Mouse (Mus musculus) lung, postnatal 14 days (tissue): ENCODE measurements around the gene Coro6.

ENCODE experiments used
- DNase-seq: peaks from one replicate; pipeline ENCODE4 v3.0.0; 2021

Gene Coro6

DNA sequence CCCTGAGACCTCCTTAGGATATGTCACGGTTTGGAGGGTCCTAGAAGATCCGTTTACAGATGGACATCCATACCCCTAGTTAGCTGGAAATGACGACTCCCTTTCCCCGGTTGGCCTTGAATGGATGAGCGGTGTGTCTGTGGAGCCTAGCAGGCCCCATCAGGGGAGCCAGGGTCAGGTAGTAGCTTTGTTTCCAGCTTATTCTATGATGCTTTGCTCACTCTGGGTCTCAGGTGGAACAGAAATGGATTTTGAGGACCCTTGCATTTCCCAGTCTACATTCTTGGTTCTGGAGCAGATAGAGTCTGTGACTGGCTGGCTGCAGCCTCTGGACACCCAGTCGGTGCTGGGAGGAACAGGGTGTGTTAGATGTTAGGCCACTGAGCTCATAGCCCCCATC is 32.6 kb downstream of the Coro6 start:
- DNase-seq, result no peak

DNA sequence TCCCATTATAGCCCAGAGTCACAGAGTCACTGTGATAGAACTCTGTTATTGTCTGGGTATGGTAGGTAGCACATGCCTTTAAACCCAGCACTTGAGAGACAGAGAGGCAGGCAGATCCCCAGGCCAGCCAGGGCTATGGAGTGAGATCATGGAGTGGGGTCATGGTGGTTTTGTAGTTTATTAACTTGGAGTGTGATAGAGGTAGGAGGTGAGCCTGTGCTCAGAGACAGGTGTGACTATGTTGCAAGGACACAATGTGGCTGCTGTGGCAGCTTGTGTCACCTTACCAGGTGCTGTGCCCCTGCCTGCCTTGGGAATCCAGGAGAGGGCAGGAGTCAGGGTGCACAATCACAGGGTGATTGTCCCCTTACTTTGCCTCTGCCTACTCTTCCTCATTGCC is 33.3 kb downstream of the Coro6 start:
- DNase-seq, result no peak

DNA sequence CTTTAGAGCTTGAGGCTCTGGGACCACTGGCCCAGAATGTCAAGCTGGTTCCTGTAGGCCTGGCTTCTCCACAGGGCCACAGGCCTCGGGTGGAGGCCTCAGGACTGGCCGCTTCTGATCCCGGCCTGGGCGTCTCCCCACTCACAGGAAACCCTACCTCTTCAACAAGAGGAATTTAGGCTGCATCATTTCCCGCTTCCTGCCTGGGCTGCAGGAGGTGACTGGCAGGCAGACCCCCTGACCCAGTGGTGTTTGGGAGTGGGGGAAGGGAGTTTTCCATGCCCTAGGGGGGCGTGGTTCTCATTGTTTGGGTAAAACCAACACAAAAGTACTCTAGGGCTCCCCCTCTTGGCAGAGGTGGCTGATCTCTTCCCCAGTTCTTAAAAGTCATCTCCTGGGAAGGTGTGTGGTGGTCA is 35.1 kb downstream of the Coro6 start:
- peak; percentile 88 for DNase-seq

DNA sequence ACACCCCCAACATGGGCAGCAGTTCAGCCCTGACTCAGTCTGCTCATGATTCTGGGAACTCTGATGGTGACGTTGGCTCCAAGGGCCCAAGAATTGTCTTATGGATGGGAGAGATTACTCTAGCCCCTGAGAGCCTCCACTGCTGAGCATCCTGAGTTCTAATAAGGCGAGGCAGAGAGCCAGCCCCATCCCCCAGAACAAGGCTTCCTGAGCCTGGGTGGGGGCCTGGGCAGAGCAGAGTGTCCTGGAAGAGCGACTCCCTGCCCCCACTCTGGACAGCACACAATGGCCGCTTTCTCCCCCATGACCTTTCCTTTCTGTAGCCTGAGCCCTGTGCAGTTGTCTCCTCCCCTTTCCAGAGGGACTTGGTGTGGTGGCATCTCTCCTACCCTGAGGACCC is 35.6 kb downstream of the Coro6 start:
- peak; percentile 57 for DNase-seq

DNA sequence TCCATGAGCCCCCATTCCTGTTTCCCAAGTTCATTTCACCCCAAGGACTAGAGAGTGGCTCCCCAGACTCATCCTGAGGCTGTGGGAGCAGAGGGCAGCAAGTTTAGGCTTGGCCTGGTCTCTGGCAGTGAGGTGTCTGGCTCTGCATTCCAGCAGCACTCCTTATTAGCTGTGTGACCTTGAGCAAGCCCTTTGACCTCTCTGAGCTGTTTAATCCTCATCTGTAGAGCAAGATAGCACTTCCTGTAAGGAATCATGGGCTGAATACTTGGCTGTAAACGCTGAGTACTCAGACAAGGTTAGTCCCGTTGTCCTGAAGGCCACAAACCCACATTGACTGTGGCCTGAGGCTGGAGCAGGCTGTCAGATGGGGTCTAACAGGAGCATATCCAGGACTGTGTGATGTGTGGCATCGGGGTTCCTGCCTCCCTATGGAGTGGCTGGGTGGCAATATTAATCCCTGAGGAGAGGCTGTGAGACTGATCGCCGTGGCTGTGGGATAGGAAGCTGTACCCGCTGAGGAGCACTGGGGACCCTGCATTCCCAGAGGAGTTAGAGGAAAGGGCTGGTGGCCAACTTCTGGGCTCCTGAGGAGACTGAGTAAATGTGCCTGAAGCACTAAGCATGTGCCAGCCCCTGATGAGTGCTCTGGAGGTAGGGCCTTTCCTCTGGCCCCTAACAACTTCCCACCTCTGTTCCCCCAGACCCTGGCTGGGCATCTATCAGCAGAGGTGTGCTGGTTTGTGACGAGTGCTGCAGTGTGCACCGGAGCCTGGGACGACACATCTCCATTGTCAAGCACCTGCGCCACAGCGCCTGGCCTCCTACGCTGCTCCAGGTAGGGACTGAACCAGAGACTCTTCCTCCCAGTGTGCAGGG is 36.3 kb downstream of the Coro6 start:
- no peak for DNase-seq

DNA sequence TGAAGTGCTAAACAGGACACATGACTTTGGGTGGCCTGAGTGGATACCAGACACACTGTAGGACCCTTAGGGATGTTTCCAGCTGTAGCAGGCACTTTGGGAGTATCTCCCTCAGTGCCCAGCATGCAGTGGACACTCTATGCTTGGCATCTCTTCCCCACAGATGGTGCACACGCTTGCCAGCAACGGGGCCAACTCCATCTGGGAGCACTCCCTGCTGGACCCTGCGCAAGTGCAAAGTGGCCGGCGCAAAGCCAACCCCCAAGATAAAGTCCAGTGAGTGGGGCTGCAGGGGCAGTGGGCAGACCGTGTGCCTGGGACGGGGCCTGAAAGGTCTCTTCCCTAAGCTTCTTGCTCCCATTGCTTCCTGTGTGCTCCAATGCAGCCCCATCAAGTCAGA is 37.1 kb downstream of the Coro6 start:
- DNase-seq, result no peak

DNA sequence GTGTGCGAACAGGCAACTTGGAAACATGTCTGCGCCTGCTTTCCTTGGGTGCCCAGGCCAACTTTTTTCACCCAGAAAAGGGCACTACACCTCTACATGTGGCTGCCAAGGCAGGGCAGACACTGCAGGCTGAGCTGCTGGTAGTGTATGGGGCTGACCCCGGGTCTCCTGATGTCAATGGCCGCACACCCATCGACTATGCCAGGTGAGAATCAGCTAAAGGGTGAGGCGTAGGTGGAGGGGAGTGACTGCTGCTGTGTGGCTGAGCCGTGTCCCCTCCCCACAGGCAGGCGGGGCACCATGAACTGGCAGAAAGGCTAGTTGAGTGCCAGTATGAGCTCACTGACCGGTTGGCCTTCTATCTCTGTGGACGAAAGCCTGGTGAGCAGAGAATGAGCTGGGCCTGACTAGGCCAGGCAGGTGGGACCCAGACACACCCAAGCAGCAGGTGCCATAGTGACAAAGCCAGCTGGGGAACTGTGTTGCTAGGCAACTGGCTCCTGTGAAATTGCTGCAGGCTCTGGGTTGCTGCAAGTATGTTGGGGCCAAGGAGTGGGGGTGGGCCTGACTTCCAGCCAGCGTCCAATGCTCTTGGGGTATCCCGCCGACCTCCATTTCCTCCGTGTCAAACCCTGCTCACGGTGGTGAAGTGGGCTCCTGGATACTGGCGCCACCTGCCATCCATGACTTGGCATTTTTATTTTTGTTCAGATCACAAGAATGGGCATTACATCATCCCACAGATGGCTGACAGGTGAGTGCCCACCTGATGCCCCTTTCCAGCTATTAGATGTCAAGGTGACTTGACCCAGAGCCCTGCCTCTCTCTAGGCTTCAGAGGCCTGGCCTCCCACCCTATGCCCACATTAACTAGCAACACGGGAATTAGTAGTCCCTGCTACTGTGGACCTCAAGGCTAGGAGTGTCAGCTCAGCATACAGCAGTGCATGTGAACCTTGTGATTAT is 38.4 kb downstream of the Coro6 start:
- no peak for DNase-seq

DNA sequence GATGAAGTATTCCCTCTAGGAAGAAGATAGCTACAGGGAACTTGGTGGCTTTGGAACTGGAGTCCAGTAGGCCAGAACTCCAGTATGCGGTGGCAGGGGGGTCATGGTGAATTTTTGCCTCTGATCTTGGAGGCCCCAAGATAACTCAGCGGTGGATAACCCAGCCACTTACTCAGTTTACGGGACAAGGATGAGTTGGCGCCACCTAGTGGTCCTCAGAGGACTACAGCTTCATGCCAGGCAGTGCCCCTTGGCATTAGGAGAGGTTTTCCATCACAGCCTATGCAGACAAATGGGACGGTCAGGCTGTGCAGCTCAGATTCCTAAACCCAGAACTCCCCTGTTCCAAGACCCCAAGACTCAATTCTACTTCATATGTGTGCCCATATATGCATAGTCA is 39.2 kb downstream of the Coro6 start:
- peak; percentile 87 for DNase-seq

DNA sequence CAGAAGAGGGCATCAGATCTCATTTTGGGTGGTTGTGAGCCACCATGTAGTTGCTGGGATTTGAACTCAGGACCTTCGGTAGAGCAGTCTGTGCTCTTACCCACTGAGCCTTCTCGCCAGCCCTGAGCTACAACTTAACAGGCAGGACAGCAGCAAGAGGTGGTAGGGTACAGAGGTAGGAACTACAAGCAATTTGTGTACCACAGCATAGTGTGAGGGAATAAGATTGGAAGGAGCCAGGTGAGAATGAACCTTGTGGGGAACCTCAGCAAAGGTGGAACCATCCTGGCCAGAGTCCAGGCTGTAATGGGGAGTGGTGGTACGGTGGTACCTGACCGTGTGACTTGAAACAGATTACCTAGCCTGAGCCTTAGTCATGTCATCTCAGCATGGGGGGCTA is 39.8 kb downstream of the Coro6 start:
- no peak for DNase-seq

DNA sequence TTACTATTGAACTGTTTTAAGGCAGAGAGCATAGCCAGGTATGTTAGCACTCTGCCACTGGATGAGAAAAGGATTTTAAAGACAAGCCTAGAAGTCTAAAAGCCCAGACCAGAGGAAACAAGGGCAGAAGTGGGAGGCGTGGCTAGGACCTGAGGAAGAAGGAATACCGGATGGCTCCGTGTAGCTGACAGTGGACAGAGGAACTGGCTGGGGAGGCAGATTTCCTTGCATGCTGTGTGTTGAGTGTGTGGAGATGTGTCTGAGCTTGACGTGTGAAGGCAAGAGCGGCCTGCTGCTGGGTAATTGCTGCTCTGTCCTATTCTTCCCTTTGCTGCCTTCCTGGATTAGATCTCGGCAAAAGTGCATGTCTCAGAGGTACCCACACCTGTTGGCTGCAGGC is 40.3 kb downstream of the Coro6 start:
- no peak for DNase-seq

DNA sequence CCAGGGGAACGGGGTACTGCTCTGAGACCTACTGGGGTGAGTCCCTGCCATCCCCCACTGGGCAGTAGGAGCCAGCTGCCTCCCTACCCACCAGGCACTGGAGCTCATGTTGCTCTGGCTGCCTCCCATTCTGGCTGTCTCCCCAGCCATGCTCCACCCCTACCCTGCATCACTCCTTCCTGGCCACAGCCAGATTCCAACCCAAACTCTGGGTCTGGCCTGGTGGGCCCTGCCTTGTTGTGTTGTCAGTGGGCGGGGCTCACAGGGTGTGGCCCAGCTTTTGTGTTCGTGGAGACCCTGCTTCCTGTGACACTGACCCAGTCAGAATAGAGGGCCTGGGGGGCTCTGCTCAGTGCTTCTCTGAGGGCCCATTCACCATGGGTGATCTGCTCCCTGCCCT is 41.3 kb downstream of the Coro6 start:
- DNase-seq, result peak; percentile 46

DNA sequence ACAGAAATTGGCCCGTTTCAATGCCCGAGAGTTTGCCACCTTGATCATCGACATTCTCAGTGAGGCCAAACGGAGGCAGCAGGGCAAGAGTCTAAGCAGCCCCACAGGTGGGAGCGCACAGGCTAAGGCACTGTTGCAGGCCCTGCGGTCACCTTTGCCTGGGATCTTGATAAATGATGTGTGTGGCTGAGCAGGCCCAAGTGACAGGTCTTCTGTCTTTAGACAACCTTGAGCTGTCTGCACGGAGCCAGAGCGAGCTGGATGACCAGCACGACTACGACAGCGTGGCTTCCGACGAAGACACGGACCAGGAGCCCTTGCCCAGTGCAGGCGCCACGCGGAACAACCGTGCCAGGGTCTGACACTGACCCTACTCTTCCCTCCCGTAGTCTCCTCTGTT is 42.2 kb downstream of the Coro6 start:
- no peak for DNase-seq

DNA sequence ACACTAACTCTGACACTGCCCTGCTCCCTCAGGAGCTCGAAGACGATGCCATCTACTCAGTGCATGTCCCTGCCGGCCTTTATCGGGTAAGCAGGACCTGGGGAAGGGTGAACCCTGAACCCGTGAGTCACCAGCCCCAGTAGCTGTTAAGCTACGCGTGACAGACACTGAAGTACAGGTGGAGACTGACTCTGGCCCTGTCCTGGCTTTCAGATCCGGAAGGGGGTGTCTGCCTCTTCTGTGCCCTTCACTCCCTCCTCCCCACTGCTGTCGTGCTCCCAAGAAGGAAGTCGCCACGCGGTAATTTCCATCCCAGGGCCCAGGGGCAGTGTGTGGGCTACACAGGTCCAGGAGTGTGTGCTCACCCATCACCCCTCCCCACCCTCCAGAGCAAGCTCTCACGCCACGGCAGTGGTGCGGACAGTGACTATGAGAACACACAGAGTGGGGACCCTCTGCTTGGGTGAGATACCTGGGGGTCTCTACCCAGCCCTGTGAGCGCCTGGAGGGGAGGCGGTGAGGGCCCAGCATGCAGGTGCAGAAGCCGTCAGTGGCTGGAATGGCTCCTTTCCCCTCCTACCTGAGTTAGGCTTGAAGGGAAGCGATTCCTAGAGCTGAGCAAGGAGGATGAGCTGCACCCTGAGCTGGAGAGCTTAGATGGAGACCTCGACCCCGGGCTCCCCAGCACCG is 43.2 kb downstream of the Coro6 start:
- DNase-seq, result no peak

DNA sequence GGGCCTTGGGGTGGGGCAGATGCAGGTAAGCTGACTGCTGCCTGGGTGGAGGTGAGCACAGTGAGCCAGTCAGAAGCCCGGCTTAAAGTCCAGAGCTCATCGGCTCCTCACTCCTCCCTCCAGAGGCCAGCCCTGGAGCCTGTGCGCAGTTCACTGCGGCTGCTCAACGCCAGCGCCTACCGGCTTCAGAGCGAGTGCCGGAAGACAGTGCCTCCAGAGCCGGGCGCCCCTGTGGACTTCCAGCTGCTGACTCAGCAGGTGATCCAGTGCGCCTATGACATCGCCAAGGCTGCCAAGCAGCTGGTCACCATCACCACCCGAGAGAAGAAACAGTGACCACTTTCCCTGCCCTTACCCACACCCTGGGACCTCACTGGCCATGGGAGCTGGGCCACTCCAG is 44.1 kb downstream of the Coro6 start:
- no peak for DNase-seq

DNA sequence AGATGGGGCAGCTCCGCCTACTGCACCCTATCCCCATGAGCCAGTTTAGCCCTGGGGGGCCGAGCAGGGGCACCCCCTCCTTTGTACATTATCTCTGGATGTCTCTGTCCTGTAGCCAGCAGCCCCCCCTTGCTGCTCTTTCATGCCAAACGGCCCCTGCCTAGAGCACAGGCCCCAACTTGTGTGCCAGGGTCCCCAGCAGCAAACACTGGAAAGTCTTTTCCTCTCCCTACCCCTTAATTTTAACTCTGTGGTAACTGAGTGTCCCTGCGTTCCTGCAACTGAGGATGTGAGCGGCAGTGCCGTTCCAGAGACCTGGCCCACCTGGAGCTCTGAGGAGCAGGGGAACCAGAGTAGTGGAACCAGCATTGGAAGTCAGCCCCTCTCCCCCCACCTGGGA is 44.7 kb downstream of the Coro6 start:
- no peak for DNase-seq

DNA sequence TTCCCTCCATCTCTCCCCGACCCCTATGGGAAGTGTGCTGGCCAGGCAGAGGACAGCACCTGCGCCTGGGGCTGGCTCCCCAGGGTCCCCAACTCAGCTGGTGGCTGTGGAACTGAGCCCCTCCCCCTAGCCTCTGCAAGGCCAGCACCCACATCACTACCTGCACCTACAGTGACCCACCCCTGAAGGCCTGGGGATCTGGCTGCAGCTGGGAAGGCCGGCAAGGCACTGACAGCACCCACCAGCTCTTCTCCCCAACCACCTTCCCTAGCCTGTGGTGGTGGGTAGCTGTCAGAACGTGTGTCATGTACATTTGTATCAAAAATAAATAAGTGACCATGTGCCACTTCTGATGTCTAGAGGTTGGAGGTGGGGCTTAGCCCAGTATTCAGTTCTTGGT is 45.2 kb downstream of the Coro6 start:
- no peak for DNase-seq

DNA sequence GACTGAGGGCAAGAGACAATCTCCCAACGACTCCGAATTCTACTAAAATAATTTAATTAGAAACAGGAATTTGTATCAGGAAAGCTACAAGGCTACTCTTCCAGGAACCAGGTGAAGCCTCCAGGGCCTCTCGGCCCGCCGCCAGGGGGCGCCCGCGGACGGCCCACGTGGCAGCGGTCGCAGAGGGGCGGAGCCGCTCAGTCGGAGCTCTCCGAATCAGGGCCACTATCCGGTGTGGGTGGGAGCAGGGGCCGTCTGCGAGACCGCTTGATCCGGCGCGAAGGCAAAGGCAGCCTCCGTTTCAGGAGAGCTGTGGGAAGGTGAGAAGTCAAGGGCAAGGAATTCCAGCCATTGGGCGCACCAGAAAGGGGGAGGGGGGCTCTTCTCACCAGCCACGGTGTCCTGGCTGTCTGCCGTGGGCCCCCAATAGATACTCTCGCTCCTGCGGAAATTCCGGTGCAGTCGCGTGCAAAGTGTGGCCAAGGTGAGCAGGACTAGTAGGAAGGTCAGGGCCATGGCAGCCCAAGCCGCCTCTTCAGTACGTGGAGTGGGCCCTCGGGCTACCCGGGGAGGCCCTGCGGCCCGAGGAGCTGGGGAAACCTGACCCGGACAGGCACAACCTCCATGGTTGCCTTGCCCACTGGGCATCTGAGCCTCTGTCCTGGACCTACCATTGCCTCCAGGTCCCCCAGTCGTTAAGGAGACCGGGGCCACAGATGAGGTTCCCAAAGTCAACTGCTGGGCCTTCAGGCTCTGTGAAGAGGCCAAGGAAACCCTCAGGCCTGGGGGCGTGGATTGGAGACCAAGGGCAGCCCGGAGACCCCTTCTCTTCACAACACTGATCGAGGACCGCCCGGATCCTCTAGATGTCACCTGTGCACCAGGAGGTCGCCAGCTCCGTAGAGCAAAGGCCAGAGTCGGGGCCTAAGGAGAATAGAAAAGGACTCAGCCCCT is 46.1 kb downstream of the Coro6 start:
- peak; percentile 89 for DNase-seq

DNA sequence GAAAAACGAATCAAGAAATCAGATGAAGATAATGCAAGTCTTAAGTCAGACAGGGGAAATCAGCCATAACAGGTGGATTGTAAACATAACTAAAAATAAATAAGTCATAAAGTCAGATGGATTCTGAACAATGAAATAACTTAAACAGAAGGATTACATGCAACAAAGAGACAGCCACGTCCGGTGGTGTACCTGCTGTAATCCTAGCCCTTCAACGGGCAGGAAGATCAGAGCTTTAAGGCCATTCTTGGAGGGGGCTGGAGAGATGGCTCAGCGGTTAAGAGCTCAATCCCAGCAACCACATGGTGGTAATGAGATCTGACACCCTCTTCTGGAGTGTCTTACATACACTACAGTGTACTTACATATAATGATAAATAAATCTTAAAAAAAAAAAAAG is 49.1 kb downstream of the Coro6 start:
- DNase-seq, result no peak

DNA sequence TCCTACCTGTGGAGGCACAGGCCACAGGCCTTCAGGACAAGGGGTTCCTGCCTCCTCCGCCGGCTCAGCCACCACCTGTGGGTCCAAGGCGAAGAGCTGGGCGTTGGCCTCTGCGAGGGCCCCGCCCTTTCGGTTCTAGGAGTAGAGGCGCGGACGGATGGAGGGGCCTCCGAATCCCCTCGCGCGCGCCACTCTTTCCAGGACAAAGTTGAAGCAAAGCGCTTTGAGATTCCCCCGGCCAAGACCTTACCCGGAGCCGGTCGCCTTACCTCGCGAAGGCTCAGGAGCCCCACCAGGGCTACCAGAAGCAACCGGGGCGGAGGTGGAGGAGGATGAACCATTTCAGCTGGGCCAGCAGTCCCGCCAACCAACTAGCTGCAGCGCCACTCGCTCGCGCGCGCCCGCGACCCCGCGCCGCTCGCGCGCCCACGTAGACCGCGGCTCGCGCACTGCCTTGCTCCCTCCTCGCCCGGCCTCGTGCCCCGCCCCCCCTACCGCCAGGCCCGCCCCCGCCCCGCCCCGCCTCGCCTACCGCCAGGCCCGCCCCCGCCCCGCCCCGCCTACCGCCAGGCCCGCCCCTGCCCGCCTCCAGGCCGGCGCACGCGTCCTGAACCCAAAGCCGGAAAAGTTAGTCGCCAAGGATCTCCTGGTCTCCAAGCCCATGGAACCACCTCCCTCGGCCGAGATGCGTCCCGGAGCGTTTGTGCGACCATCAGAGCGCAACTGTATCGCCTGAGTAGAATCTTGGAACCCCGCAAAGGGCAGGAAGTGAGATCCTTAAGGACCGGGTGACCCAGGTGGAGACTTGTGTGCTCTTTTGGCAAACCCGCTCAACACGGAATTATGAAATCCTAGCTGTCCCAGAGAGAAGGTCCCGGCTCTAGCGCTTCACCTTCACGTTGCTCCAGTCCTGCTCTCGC is 50.9 kb downstream of the Coro6 start:
- DNase-seq, result peak; percentile 90

DNA sequence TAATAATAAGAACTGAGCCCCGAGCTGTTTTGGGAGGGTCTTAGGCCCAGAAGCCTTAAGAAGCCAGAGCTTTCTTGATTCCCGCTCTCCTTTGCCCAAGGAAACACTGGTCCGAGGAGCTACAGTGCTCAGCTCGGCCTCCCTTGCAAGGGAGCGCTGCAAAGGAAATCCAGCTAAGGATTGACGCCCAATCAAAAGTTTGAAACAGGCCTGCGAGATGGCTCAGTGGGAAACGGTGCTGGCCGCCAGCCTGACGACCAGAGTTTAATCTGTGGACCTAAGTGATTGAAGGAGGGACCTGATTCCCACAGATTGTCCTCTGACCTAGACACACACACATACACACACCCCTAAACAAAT is 51.6 kb downstream of the Coro6 start:
- no peak for DNase-seq

DNA sequence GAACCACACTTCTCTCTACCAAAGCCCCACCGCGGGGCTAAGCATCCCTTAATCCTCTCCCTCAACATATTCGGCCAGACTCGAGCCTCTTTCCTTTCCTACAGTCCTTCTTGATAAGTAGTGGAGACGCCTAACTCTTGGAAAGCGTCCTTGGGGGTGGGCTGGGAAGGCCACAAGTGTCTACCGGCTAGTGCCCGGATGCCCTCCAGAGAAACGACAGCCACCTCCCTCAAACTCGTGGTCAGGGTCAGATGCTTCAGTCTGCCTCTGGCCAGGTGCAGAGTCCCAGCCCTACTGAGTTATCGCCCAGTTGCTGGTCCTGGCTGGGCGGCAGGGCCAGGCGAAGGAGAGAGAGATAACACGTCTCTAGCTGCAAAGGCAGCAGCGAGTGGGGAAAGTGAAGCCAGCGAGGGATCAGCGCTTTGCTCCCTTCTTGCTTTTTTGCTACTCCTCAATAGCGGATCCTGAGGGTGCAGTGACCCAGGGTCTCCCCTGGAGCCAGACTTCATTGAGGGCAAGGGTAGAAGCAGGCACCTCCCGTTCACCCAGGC is 52.1 kb downstream of the Coro6 start:
- DNase-seq, result no peak
